Mouse (Mus musculus) midbrain, embryonic 12.5 days (tissue): ENCODE measurements around the gene Fxyd2. TPM values are rescaled to one million over a fixed set of nuclear protein-coding genes. Genes with fewer than 3 reads are reported as not detected.

Experiments used
- ATAC-seq: fragments of 200-750 bp; cut with Nextera tagmentation; 2 replicates; pipeline ENCODE4 v1.8.0; 2017; ENCODE audit warnings: low read depth, moderate TSS enrichment, moderate library complexity; ENCODE audit not compliant: low FRiP score
- H3K27ac ChIP-seq: fragments of 300-500 bp; sonication (generic); replicated peaks from 2 replicates; pipeline ENCODE4 v1.5.1; 2016; ENCODE audit warnings: mild to moderate bottlenecking
- H3K27me3 ChIP-seq: fragments of 300-500 bp; sonication (generic); 2 replicates; pipeline ENCODE4 v1.6.1; 2016; ENCODE audit warnings: mild to moderate bottlenecking
- H3K36me3 ChIP-seq: fragments of 300-500 bp; sonication (generic); 2 replicates; pipeline ENCODE4 v1.6.1; 2016
- H3K4me1 ChIP-seq: fragments of 300-500 bp; sonication (generic); 2 replicates; pipeline ENCODE4 v1.6.1; 2016
- H3K4me2 ChIP-seq: fragments of 300-500 bp; sonication (generic); replicated peaks from 2 replicates; pipeline ENCODE4 v1.6.1; 2016; ENCODE audit warnings: mild to moderate bottlenecking, moderate library complexity
- H3K4me3 ChIP-seq: fragments of 300-500 bp; sonication (generic); 2 replicates; pipeline ENCODE4 v1.5.1; 2016; ENCODE audit warnings: mild to moderate bottlenecking
- H3K9ac ChIP-seq: fragments of 300-500 bp; sonication (generic); replicated peaks from 2 replicates; pipeline ENCODE4 v1.6.1; 2016; ENCODE audit warnings: mild to moderate bottlenecking, moderate library complexity
- H3K9me3 ChIP-seq: fragments of 300-500 bp; sonication (generic); 2 replicates; pipeline ENCODE4 v1.6.1; 2016; ENCODE audit warnings: mild to moderate bottlenecking
- WGBS: fragments of 180-500 bp; shearing (Covaris S2); methylation state at CpG from one replicate; pipeline ENCODE4 v1.1.7; 2016; 5-methylcytosine and 5-hydroxymethylcytosine counted together
- polyA plus RNA-seq: library from polyadenylated mRNA; unstranded; fragments of >200 nt; fragmentation: Nextera tagmentation; extraction: Ambion mirVana; gene quantifications from 2 replicates; pipeline ENCODE4 v1.2.1, GENCODE M21; 2016

Gene Fxyd2
- polyA plus RNA-seq, result 2.9 and 3.0 TPM in 2 replicates

DNA sequence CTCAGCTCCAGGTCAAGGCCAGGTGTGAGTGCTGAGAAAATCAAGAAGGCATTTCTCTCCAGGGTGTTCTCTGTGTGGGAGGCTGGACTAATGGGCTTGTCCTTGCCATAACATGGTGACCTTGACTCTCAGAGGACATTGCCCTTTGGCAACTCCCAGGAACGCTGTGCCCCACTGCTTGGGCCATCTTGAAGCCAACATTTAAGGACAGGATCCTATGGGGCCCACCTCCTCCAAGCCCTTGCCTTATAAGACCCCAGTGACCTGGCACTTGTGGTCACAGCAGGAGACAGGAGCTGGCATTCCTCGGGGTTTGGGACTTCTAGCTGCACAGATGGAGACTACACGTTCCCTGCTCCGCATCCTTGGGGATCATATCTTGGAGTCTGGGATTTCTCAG, at the start of gene Fxyd2:
Gene Fxyd2, plus strand, starts transcription at position 236 of the 400 bp plus-strand sequence.
- no peak within 1 kb of the TSS for H3K4me3 ChIP-seq
- H3K27me3 ChIP-seq, result peaks cover 6% of the 10 kb centered on the region
- H3K4me1 ChIP-seq, result no peaks in the 10 kb centered on the region
- H3K9me3 ChIP-seq, result no peaks in the 10 kb centered on the region
- ATAC-seq, result no peak
- H3K27ac ChIP-seq, result no peak within 1 kb of the TSS
- WGBS, result 75% methylated on average over 4 of the region's 4 CpGs
- no peak within 1 kb of the TSS for H3K9ac ChIP-seq
- no peak within 1 kb of the TSS for H3K4me2 ChIP-seq
- H3K36me3 ChIP-seq, result peaks cover 12% of the 10 kb centered on the region

DNA sequence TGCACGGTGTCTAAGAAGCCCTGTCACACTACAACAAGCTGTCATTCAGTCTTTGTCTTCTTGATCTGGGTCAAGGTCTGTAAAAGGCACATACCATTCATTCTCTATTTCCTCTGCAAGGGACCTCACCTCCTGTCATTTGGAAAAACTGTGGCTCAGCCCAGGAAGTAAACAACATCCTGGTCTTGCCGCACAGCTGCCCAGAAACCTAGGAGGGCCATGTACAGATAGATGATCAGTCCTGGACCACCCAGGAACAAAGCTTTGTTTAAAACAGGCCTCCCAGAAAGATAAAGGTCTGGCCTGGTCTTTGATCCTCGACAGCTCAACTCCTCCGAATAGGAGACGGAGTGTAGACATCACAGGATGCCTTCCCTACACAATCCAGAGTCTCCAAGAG, 49.6 kb upstream of the Fxyd2 start:
- H3K9me3 ChIP-seq, result no peaks in the 10 kb centered on the region
- H3K27ac ChIP-seq, result no peak overlapping the region
- no peak overlapping the region for H3K4me2 ChIP-seq
- no peak for ATAC-seq
- H3K4me3 ChIP-seq, result no peak overlapping the region
- H3K36me3 ChIP-seq, result no peaks in the 10 kb centered on the region
- no peaks in the 10 kb centered on the region for H3K4me1 ChIP-seq
- WGBS, result 51% methylated on average over 5 of the region's 5 CpGs
- no peak overlapping the region for H3K9ac ChIP-seq
- H3K27me3 ChIP-seq, result no peaks in the 10 kb centered on the region

DNA sequence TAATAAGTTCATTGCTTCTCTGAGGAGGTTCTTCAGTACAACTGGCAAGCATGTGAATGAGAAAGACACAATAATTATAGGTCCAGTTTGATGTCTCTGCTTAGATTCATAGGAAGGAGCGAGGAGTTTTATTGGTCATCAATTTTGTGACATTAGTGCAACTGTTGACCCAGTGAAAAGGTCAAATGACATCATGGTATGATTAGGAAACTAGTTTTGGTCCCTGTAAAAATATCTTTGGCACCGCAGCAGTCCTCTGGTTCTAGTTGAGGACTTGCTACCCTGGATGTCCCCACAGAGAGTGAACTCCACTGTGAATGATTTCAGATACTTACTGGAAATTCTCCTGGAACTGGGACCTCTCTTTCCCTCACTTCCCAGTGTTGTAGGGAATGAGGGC, 44.3 kb upstream of the Fxyd2 start:
- no peaks in the 10 kb centered on the region for H3K9me3 ChIP-seq
- H3K4me3 ChIP-seq, result no peak overlapping the region
- H3K27me3 ChIP-seq, result no peaks in the 10 kb centered on the region
- no peak overlapping the region for H3K4me2 ChIP-seq
- no peak for ATAC-seq
- H3K27ac ChIP-seq, result no peak overlapping the region
- no peaks in the 10 kb centered on the region for H3K36me3 ChIP-seq
- no peak overlapping the region for H3K9ac ChIP-seq
- WGBS, result 93% methylated on average over 2 of the region's 2 CpGs
- no peaks in the 10 kb centered on the region for H3K4me1 ChIP-seq

DNA sequence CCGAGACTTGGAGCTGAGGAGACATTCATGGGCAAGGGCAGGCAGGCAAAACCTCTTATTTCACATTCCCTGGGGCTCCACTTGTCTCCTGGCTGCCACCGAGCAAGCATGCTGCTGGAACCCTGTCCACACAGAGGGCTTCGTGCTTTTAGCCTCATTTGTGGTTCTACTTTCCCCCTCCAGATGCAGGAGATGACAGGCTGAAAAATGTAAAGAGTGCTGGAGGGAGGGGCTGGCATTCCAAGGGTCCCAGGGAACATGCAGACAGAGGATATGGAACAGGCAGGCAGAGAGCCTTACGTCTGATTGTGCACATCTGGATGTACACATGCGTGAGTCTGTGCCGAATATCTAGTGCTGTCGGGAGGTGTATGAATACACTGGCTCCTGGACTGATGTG, 41.1 kb upstream of the Fxyd2 start:
- no peak overlapping the region for H3K4me3 ChIP-seq
- H3K27me3 ChIP-seq, result no peaks in the 10 kb centered on the region
- no peak overlapping the region for H3K27ac ChIP-seq
- no peak overlapping the region for H3K4me2 ChIP-seq
- ATAC-seq, result no peak
- no peak overlapping the region for H3K9ac ChIP-seq
- 75% methylated on average over 7 of the region's 7 CpGs for WGBS
- H3K36me3 ChIP-seq, result no peaks in the 10 kb centered on the region
- no peaks in the 10 kb centered on the region for H3K9me3 ChIP-seq
- no peaks in the 10 kb centered on the region for H3K4me1 ChIP-seq

DNA sequence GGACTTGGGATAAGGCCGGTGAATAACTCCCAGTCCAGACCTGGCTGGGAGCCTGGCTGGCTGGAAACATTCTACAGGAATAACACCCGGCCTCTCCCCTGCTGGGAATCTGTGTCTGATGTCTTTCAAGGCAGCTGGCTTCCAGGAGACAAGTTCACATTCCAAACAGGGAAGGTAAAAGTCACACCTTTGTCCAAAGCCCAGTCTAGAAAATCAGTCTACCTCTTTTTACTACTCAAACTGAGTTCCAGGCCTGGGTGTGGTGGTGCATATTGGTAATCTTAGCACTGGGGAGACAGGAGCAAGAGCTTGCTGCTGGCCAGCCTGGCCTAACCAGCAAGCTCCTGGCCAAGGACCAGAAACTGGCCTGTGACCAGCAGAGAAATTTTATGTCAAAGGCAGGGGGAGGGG, 37.4 kb upstream of the Fxyd2 start:
- H3K9ac ChIP-seq, result no peak overlapping the region
- H3K9me3 ChIP-seq, result no peaks in the 10 kb centered on the region
- no peak overlapping the region for H3K4me2 ChIP-seq
- no peak overlapping the region for H3K27ac ChIP-seq
- peaks cover 3% of the 10 kb centered on the region for H3K27me3 ChIP-seq
- no peaks in the 10 kb centered on the region for H3K36me3 ChIP-seq
- H3K4me1 ChIP-seq, result no peaks in the 10 kb centered on the region
- no peak for ATAC-seq
- 49% methylated on average over 2 of the region's 2 CpGs for WGBS
- H3K4me3 ChIP-seq, result no peak overlapping the region

DNA sequence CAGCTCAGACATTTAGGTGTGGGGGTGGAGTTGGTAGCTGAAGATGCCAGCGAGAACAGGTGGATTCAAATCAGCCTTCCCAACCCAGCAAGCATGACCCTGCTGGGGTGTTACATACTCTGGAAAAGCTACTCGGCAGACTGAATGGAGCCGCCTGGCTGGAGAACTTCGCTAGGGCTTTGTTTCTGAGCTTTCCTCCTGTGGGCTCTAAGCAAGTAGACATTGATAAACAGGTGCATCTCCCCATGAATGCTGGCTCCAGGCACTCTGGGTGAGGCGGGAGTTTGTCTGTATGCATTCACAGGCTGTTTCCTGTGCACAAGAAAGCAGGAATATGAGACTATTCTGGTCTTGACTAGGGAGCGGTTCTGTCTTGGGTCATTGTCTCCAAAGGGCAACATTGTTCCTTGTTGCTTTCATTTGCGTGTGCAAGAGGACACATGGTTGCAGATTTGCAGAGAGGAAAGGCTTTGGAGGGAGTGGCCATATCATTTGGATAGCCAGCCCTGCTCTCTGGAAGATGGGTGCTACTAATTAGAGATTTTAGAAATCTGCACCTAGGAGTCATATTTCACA, 35.7 kb upstream of the Fxyd2 start:
- Histone ChIP-seq H3K4me1 (no peaks in the 10 kb centered on the region), H3K4me2 (no peak overlapping the region), H3K36me3 (no peaks in the 10 kb centered on the region), H3K9ac (no peak overlapping the region), H3K4me3 (no peak overlapping the region), H3K27me3 (peaks cover 20% of the 10 kb centered on the region), H3K9me3 (no peaks in the 10 kb centered on the region), H3K27ac (no peak overlapping the region)
- WGBS, result 62% methylated on average over 7 of the region's 7 CpGs
- no peak for ATAC-seq

DNA sequence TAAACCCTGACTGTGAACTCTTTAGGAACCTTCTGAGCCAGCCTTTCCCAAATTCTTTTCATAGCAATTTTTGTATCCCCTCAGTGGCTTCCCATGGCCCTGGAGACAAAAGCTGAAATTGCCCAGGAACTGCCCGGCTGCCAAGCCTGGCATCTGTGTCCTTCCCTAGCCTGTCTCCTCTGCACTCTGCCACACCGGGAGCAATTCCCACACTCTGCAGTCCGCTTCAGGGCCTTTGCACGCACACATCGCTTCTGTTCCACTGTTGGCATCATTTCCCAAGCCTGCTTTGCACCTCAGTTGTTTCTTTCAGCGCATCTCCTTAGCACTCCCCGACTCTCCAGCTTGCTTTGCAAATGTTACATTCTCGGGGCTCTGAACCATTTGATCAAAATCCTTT, 31.8 kb upstream of the Fxyd2 start:
- H3K9me3 ChIP-seq, result no peaks in the 10 kb centered on the region
- WGBS, result 81% methylated on average over 8 of the region's 8 CpGs
- peaks cover 26% of the 10 kb centered on the region for H3K27me3 ChIP-seq
- ATAC-seq, result no peak
- H3K4me3 ChIP-seq, result no peak overlapping the region
- no peak overlapping the region for H3K4me2 ChIP-seq
- H3K27ac ChIP-seq, result no peak overlapping the region
- H3K36me3 ChIP-seq, result no peaks in the 10 kb centered on the region
- H3K9ac ChIP-seq, result no peak overlapping the region
- peaks cover 26% of the 10 kb centered on the region for H3K4me1 ChIP-seq

DNA sequence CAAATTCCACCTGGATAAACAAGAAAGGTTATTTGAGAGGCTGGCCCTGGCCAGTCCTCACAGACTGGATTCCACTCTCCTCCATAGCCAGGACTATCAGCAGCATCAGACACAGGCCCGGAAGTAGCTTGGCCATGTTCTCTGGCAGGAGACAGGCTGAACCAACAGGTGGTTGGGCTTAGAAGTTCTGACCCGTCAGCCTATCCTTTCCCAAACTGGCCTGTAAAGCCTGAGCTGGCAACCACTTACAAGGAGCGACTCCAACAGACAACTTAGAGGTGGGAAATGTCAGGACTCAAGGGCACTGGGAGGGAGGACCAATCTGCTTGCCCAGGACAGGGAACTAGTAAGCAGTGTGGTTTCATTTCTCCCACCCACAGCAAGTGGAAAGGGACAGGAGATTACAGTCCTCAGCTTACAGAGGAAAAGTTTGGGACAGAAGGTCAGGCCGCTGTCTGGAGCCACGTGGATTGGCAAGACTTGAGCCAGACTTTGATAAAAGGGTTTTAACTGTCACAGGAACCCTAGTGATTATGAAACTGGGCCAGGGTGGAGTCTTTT, 31.0 kb upstream of the Fxyd2 start:
- Histone ChIP-seq H3K4me3 (no peak overlapping the region), H3K27ac (no peak overlapping the region), H3K27me3 (peaks cover 26% of the 10 kb centered on the region), H3K9ac (no peak overlapping the region), H3K9me3 (no peaks in the 10 kb centered on the region), H3K4me2 (no peak overlapping the region), H3K36me3 (no peaks in the 10 kb centered on the region), H3K4me1 (peaks cover 30% of the 10 kb centered on the region)
- WGBS, result 77% methylated on average over 5 of the region's 5 CpGs
- no peak for ATAC-seq

DNA sequence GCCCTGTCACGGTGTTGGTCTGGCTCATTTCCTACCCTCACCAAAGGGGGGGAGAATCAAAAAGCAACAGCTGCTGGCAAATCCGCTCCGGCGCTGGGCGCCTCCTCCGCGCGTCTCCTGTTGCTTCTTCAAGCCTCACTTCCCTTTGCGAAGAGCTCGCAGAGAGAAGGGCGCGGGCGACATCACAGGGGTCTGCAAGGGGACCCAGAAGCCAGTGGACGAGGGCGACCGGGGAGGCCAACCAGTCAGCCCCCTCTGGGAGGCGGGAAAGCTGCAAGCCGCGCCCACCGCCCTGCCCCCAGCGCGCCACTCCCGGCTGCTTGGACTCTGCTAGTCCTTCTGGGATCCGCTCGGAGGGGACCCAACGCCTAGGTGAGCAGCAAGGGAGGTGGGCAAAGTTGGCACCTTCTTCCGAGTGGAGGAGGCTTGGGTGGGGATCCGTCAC, 29.3 kb upstream of the Fxyd2 start, which contains the start of gene Fxyd6:
Gene Fxyd6, plus strand, starts transcription at position 69 of the 445 bp plus-strand sequence.
- under 1% methylated on average over 28 of the region's 28 CpGs for WGBS
- ATAC-seq, result peak; percentile 76
- 0 out of 2 replicates have a peak, but pooled peaks cover 5% of the 10 kb centered on the region for H3K36me3 ChIP-seq
- peak within 1 kb of the TSS; percentile 83 for H3K27ac ChIP-seq
- H3K4me1 ChIP-seq, result peaks cover 34% of the 10 kb centered on the region
- H3K9ac ChIP-seq, result peak within 1 kb of the TSS; percentile 81
- peak within 1 kb of the TSS; percentile 90 for H3K4me2 ChIP-seq
- peak within 1 kb of the TSS; percentile 78 for H3K4me3 ChIP-seq
- no peaks in the 10 kb centered on the region for H3K9me3 ChIP-seq
- H3K27me3 ChIP-seq, result peaks cover 26% of the 10 kb centered on the region

DNA sequence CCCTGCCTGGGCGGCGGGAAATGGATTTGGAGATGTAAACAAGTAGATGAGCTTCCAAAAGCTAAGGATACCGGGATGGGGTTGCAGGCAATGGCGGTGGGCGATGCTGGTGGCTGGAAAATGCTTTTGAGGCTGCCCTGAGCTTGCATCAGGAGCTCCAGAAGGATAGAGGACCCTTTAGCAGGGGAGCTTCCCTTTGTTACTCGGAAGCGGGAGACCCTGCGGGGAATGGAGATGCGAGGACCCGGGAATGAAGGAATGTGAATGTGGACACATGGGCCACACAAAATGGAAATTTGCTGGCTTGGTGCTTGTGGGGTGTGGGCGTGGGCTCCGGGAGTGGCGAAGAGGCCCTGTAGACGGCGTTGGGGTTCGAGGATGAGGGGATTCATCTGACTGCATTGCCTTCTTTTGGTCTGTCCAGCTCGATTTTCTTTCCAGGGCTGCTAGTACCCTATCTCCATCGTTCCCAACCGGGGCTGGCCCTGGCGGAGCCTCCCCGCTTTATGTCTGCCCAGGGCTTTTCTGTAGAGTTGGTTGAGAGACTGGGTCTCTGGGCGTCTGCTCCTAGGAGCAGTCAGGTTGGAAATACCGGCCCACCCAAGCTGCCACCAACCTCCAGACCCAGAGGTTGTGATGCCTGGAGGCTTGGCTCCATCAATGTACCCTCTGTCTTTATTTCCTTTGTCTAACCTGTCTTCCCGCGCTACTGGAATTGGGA, 28.7 kb upstream of the Fxyd2 start:
- no peaks in the 10 kb centered on the region for H3K9me3 ChIP-seq
- H3K4me3 ChIP-seq, result peak overlapping the region; percentile 78
- peaks cover 26% of the 10 kb centered on the region for H3K27me3 ChIP-seq
- H3K4me1 ChIP-seq, result peaks cover 36% of the 10 kb centered on the region
- peak overlapping the region; percentile 81 for H3K9ac ChIP-seq
- H3K4me2 ChIP-seq, result peak overlapping the region; percentile 90
- 0 out of 2 replicates have a peak, but pooled peaks cover 11% of the 10 kb centered on the region for H3K36me3 ChIP-seq
- peak overlapping the region; percentile 83 for H3K27ac ChIP-seq
- peak; percentile 50 for ATAC-seq
- 3% methylated on average over 25 of the region's 25 CpGs for WGBS

DNA sequence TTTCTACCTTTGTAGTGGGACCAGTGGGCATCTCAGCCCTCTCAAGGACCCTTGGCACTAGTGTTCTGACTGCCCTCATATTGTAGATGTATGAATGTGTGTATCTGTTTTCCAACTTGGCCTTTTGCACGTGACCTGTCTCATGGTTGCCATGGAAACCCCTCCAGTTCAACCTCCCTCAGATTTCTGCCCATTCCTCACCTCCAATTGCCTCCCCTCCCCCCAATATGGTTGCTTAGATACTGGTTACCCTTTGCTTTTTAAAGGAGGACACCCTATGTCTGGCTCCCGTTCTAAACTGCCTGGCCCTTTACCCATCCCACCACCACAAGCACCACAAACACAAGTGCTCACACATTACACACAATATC, 28.1 kb upstream of the Fxyd2 start:
- WGBS, result 10% methylated on average over 2 of the region's 2 CpGs
- peak; percentile 52; the same call in 1 of the 2 replicates for ATAC-seq
- H3K4me1 ChIP-seq, result peaks cover 36% of the 10 kb centered on the region
- peak overlapping the region; percentile 81 for H3K9ac ChIP-seq
- H3K27ac ChIP-seq, result peak overlapping the region; percentile 83
- no peaks in the 10 kb centered on the region for H3K9me3 ChIP-seq
- H3K36me3 ChIP-seq, result 0 out of 2 replicates have a peak, but pooled peaks cover 17% of the 10 kb centered on the region
- H3K27me3 ChIP-seq, result peaks cover 26% of the 10 kb centered on the region
- H3K4me2 ChIP-seq, result peak overlapping the region; percentile 90
- H3K4me3 ChIP-seq, result peak overlapping the region; percentile 78

DNA sequence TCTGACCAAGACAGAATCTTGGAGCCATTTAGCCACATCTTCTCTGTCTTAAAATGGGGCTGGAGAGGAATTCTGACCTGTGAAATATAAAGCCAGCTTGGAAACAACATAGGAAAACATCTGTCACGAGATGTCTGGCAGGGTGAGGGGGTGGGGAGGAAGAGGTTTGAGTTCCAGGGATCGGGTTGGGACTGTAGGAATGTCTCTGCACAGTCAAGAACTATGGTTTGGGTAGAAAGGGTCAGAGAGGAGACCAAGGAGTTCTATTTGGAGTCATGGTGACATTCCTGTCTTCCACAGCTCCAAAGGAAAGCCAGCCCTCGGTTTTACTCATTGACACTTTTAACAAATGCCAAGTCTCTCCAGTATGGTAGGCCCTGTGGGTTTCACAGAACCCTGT, 25.6 kb upstream of the Fxyd2 start:
- Histone ChIP-seq H3K27ac (no peak overlapping the region), H3K4me2 (no peak overlapping the region), H3K27me3 (peaks cover 4% of the 10 kb centered on the region; the same call in 1 of the 2 replicates), H3K36me3 (0 out of 2 replicates have a peak, but pooled peaks cover 17% of the 10 kb centered on the region), H3K4me3 (no peak overlapping the region), H3K9ac (no peak overlapping the region), H3K9me3 (no peaks in the 10 kb centered on the region), H3K4me1 (peaks cover 36% of the 10 kb centered on the region)
- 79% methylated on average over 3 of the region's 3 CpGs for WGBS
- no peak for ATAC-seq
